Mouse (Mus musculus): ENCODE results near the gene Adm. TPM values are rescaled to one million over a fixed set of nuclear protein-coding genes. Genes with fewer than 3 reads are reported as not detected.
A peak's percentile ranks its signal among the peaks of the same experiment; 100 is the strongest.
"Not testable (repeated sequence)": the region's sequence is repeated elsewhere in the genome, so short reads cannot be mapped to it uniquely, and the experiment has no call there.

The Adm gene
- total RNA-seq (2014; rRNA removed) (1.3 and 3.0 TPM in 2 replicates), polyA plus RNA-seq (2012; rRNA removed) (1.5 and 2.5 TPM in 2 replicates)

- WGBS: under 1% methylated on average over 30 of the region's 30 CpGs
- H3K36me3 ChIP-seq (ENCODE audit: control insufficient read depth, insufficient read depth, low read length): no peaks in the 10 kb centered on the region
- no peaks in the 10 kb centered on the region for H3K27me3 ChIP-seq (ENCODE audit: control insufficient read depth, insufficient read depth, low read length)
- DNase-seq (ENCODE audit: extremely low read depth, low read depth, low spot score): peak; percentile 65
- peak within 1 kb of the TSS; percentile 51 for H3K4me3 ChIP-seq (ENCODE audit: insufficient read depth, low read depth, low read length)
- no peaks in the 10 kb centered on the region for H3K79me2 ChIP-seq (ENCODE audit: control insufficient read depth, insufficient read depth, low read length)
- peaks cover 19% of the 10 kb centered on the region for H3K4me1 ChIP-seq (ENCODE audit: control insufficient read depth, insufficient read depth, low read length)
- H3K9ac ChIP-seq (ENCODE audit: low read depth, low read length): peak within 1 kb of the TSS; percentile 21
- no peak for TF ChIP-seq CTCF (IDR thresholded peaks at IDR 0.05; ENCODE audit: low read depth, low read length)
- peak; percentile 57; the same call in 1 of the 2 replicates for TF ChIP-seq POLR2A (IDR thresholded peaks at IDR 0.05; ENCODE audit: extremely low read depth, insufficient read depth, low read length)
- peak within 1 kb of the TSS; percentile 8; the same call in 1 of the 2 replicates for H3K27ac ChIP-seq (replicated peaks; ENCODE audit: insufficient read depth, low read depth, low read length)
Measured at GRCm38 (mm10) chr7:110627486-110628272, at the start of gene Adm. Gene Adm, plus strand, starts transcription at chr7:110627661.

- 93% methylated on average over 3 of the region's 3 CpGs for WGBS
- TF ChIP-seq CTCF (IDR thresholded peaks at IDR 0.05; ENCODE audit: low read depth, low read length) (no peak), POLR2A (IDR thresholded peaks at IDR 0.05; ENCODE audit: extremely low read depth, insufficient read depth, low read length) (no peak)
- H3K27ac ChIP-seq (replicated peaks; ENCODE audit: insufficient read depth, low read depth, low read length): no peak overlapping the region
- no peaks in the 10 kb centered on the region; the same call in 1 of the 2 replicates for H3K4me1 ChIP-seq (ENCODE audit: control insufficient read depth, insufficient read depth, low read length)
- H3K4me3 ChIP-seq (ENCODE audit: insufficient read depth, low read depth, low read length): no peak overlapping the region
- no peaks in the 10 kb centered on the region for H3K36me3 ChIP-seq (ENCODE audit: control insufficient read depth, insufficient read depth, low read length)
- no peak overlapping the region for H3K9ac ChIP-seq (ENCODE audit: low read depth, low read length)
- peaks cover 5% of the 10 kb centered on the region; the same call in 1 of the 2 replicates for H3K79me2 ChIP-seq (ENCODE audit: control insufficient read depth, insufficient read depth, low read length)
- no peak for DNase-seq (ENCODE audit: extremely low read depth, low read depth, low spot score)
- H3K27me3 ChIP-seq (ENCODE audit: control insufficient read depth, insufficient read depth, low read length): no peaks in the 10 kb centered on the region
Measured at GRCm38 (mm10) chr7:110583705-110584104, 43.8 kb upstream of the Adm start.

- H3K79me2 ChIP-seq (ENCODE audit: control insufficient read depth, insufficient read depth, low read length): peaks cover 5% of the 10 kb centered on the region; the same call in 1 of the 2 replicates
- TF ChIP-seq POLR2A (IDR thresholded peaks at IDR 0.05; ENCODE audit: extremely low read depth, insufficient read depth, low read length) (no peak), CTCF (IDR thresholded peaks at IDR 0.05; ENCODE audit: low read depth, low read length) (no peak)
- H3K27ac ChIP-seq (replicated peaks; ENCODE audit: insufficient read depth, low read depth, low read length): no peak overlapping the region
- H3K27me3 ChIP-seq (ENCODE audit: control insufficient read depth, insufficient read depth, low read length): no peaks in the 10 kb centered on the region
- H3K9ac ChIP-seq (ENCODE audit: low read depth, low read length): no peak overlapping the region
- no peaks in the 10 kb centered on the region for H3K36me3 ChIP-seq (ENCODE audit: control insufficient read depth, insufficient read depth, low read length)
- H3K4me3 ChIP-seq (ENCODE audit: insufficient read depth, low read depth, low read length): no peak overlapping the region
- no peak for DNase-seq (ENCODE audit: extremely low read depth, low read depth, low spot score)
- H3K4me1 ChIP-seq (ENCODE audit: control insufficient read depth, insufficient read depth, low read length): no peaks in the 10 kb centered on the region; the same call in 1 of the 2 replicates
- WGBS: 88% methylated on average over 2 of the region's 2 CpGs
Measured at GRCm38 (mm10) chr7:110584159-110584558, 43.3 kb upstream of the Adm start.

- Histone ChIP-seq H3K4me1 (ENCODE audit: control insufficient read depth, insufficient read depth, low read length) (no peaks in the 10 kb centered on the region; the same call in 1 of the 2 replicates), H3K36me3 (ENCODE audit: control insufficient read depth, insufficient read depth, low read length) (no peaks in the 10 kb centered on the region), H3K9ac (ENCODE audit: low read depth, low read length) (no peak overlapping the region), H3K27me3 (ENCODE audit: control insufficient read depth, insufficient read depth, low read length) (no peaks in the 10 kb centered on the region), H3K79me2 (ENCODE audit: control insufficient read depth, insufficient read depth, low read length) (peaks cover 5% of the 10 kb centered on the region; the same call in 1 of the 2 replicates), H3K4me3 (ENCODE audit: insufficient read depth, low read depth, low read length) (no peak overlapping the region), H3K27ac (replicated peaks; ENCODE audit: insufficient read depth, low read depth, low read length) (no peak overlapping the region)
- TF ChIP-seq POLR2A (IDR thresholded peaks at IDR 0.05; ENCODE audit: extremely low read depth, insufficient read depth, low read length) (no peak), CTCF (IDR thresholded peaks at IDR 0.05; ENCODE audit: low read depth, low read length) (no peak)
- no peak for DNase-seq (ENCODE audit: extremely low read depth, low read depth, low spot score)
- WGBS: 58% methylated on average over 2 of the region's 2 CpGs
Measured at GRCm38 (mm10) chr7:110585250-110585649, 42.2 kb upstream of the Adm start.

- no peak overlapping the region for H3K9ac ChIP-seq (ENCODE audit: low read depth, low read length)
- no peak for TF ChIP-seq POLR2A (IDR thresholded peaks at IDR 0.05; ENCODE audit: extremely low read depth, insufficient read depth, low read length)
- no peak for DNase-seq (ENCODE audit: extremely low read depth, low read depth, low spot score)
- no peaks in the 10 kb centered on the region; the same call in 1 of the 2 replicates for H3K4me1 ChIP-seq (ENCODE audit: control insufficient read depth, insufficient read depth, low read length)
- 83% methylated on average over 1 of the region's 1 CpGs for WGBS
- no peaks in the 10 kb centered on the region for H3K27me3 ChIP-seq (ENCODE audit: control insufficient read depth, insufficient read depth, low read length)
- H3K27ac ChIP-seq (replicated peaks; ENCODE audit: insufficient read depth, low read depth, low read length): no peak overlapping the region
- no peak overlapping the region for H3K4me3 ChIP-seq (ENCODE audit: insufficient read depth, low read depth, low read length)
- no peaks in the 10 kb centered on the region for H3K36me3 ChIP-seq (ENCODE audit: control insufficient read depth, insufficient read depth, low read length)
- H3K79me2 ChIP-seq (ENCODE audit: control insufficient read depth, insufficient read depth, low read length): peaks cover 5% of the 10 kb centered on the region; the same call in 1 of the 2 replicates
Measured at GRCm38 (mm10) chr7:110587721-110588120, 39.7 kb upstream of the Adm start.

GRCm38 (mm10) chr7:110593991-110594390 is 33.5 kb upstream of the Adm start:
- not testable (repeated sequence) for H3K4me1 ChIP-seq (ENCODE audit: control insufficient read depth, insufficient read depth, low read length); H3K27me3 ChIP-seq (ENCODE audit: control insufficient read depth, insufficient read depth, low read length); H3K27ac ChIP-seq (replicated peaks; ENCODE audit: insufficient read depth, low read depth, low read length); DNase-seq (ENCODE audit: extremely low read depth, low read depth, low spot score); H3K9ac ChIP-seq (ENCODE audit: low read depth, low read length); H3K36me3 ChIP-seq (ENCODE audit: control insufficient read depth, insufficient read depth, low read length); H3K4me3 ChIP-seq (ENCODE audit: insufficient read depth, low read depth, low read length); H3K79me2 ChIP-seq (ENCODE audit: control insufficient read depth, insufficient read depth, low read length)
- WGBS: 95% methylated on average over 3 of the region's 3 CpGs
